Mouse (Mus musculus) neural tube, embryonic 15.5 days (tissue): ENCODE measurements at regions not wholly inside any gene's neighbourhood (a gene's known extent, or its start where the extent isn't known, plus 50 kb on each side); places are given as distances from the start of the nearest gene placed in this dataset.
"Not testable (repeated sequence)": the region's sequence is repeated elsewhere in the genome, so short reads cannot be mapped to it uniquely, and the experiment has no call there.

Source experiments
- ATAC-seq: fragments of 200-750 bp; cut with Nextera tagmentation; 2 replicates; pipeline ENCODE4 v1.8.0; 2017; ENCODE audit warnings: mild to moderate bottlenecking, moderate TSS enrichment, moderate library complexity; ENCODE audit not compliant: low FRiP score
- H3K27ac ChIP-seq: fragments of 300-500 bp; sonication (generic); replicated peaks from 2 replicates; pipeline ENCODE4 v1.5.1; 2015; ENCODE audit warnings: mild to moderate bottlenecking, inconsistent platforms
- H3K27me3 ChIP-seq: fragments of 300-500 bp; sonication (generic); replicated peaks from 2 replicates; pipeline ENCODE4 v1.6.1; 2015; ENCODE audit warnings: inconsistent platforms
- H3K36me3 ChIP-seq: fragments of 300-500 bp; sonication (generic); 2 replicates; pipeline ENCODE4 v1.6.1; 2015; ENCODE audit warnings: inconsistent platforms
- H3K4me1 ChIP-seq: fragments of 300-500 bp; sonication (generic); 2 replicates; pipeline ENCODE4 v1.6.1; 2015; ENCODE audit warnings: inconsistent platforms
- H3K4me2 ChIP-seq: fragments of 300-500 bp; sonication (generic); 2 replicates; pipeline ENCODE4 v1.6.1; 2015; ENCODE audit warnings: inconsistent platforms, mild to moderate bottlenecking, moderate library complexity
- H3K4me3 ChIP-seq: fragments of 300-500 bp; sonication (generic); replicated peaks from 2 replicates; pipeline ENCODE4 v1.5.1; 2015; ENCODE audit warnings: mild to moderate bottlenecking, inconsistent platforms
- H3K9ac ChIP-seq: fragments of 300-500 bp; sonication (generic); replicated peaks from 2 replicates; pipeline ENCODE4 v1.6.1; 2015; ENCODE audit warnings: mild to moderate bottlenecking, inconsistent platforms
- H3K9me3 ChIP-seq: fragments of 300-500 bp; sonication (generic); replicated peaks from 2 replicates; pipeline ENCODE4 v1.6.1; 2016; ENCODE audit warnings: inconsistent platforms
- WGBS: fragments of 180-500 bp; shearing (Covaris S2); methylation state at CpG from one replicate; pipeline ENCODE4 v1.1.7; 2015; ENCODE audit warnings: mixed read lengths; 5-methylcytosine and 5-hydroxymethylcytosine counted together

- ATAC-seq: no peak
- Histone ChIP-seq H3K4me2 (no peak overlapping the region), H3K9me3 (no peaks in the 10 kb centered on the region), H3K4me3 (no peak overlapping the region), H3K9ac (no peak overlapping the region), H3K36me3 (no peaks in the 10 kb centered on the region), H3K27me3 (no peaks in the 10 kb centered on the region), H3K27ac (no peak overlapping the region), H3K4me1 (no peaks in the 10 kb centered on the region)
- WGBS: 86% methylated on average over 2 of the region's 2 CpGs
Measured at GRCm38 (mm10) chr4:21464456-21464855, 221.3 kb downstream of the Prdm13 start.

GRCm38 (mm10) chr4:21441274-21441673 is 244.5 kb downstream of the Prdm13 start:
- no peak for ATAC-seq
- Histone ChIP-seq H3K9ac (no peak overlapping the region), H3K9me3 (no peaks in the 10 kb centered on the region), H3K36me3 (no peaks in the 10 kb centered on the region), H3K4me2 (no peak overlapping the region), H3K4me1 (no peaks in the 10 kb centered on the region), H3K27ac (no peak overlapping the region), H3K4me3 (no peak overlapping the region), H3K27me3 (no peaks in the 10 kb centered on the region)

GRCm38 (mm10) chr4:21436710-21437109 is 249.1 kb downstream of the Prdm13 start:
- no peak overlapping the region for H3K9ac ChIP-seq
- ATAC-seq: peak; percentile 65; the same call in 1 of the 2 replicates
- no peaks in the 10 kb centered on the region for H3K27me3 ChIP-seq
- WGBS: 19% methylated on average over 2 of the region's 2 CpGs
- H3K4me2 ChIP-seq: no peak overlapping the region
- no peak overlapping the region for H3K4me3 ChIP-seq
- H3K4me1 ChIP-seq: no peaks in the 10 kb centered on the region
- H3K36me3 ChIP-seq: no peaks in the 10 kb centered on the region
- H3K27ac ChIP-seq: no peak overlapping the region
- no peaks in the 10 kb centered on the region for H3K9me3 ChIP-seq

GRCm38 (mm10) chr4:21407850-21408249 is 277.9 kb downstream of the Prdm13 start:
- no peak overlapping the region for H3K9ac ChIP-seq
- H3K4me1 ChIP-seq: no peaks in the 10 kb centered on the region
- H3K4me3 ChIP-seq: no peak overlapping the region
- no peaks in the 10 kb centered on the region for H3K36me3 ChIP-seq
- no peaks in the 10 kb centered on the region for H3K9me3 ChIP-seq
- H3K27ac ChIP-seq: no peak overlapping the region
- no peak for ATAC-seq
- H3K27me3 ChIP-seq: no peaks in the 10 kb centered on the region
- H3K4me2 ChIP-seq: no peak overlapping the region

GRCm38 (mm10) chr4:21369314-21369713 is 316.4 kb downstream of the Prdm13 start:
- Histone ChIP-seq H3K27me3 (no peaks in the 10 kb centered on the region), H3K4me1 (no peaks in the 10 kb centered on the region), H3K4me2 (no peak overlapping the region), H3K9me3 (no peaks in the 10 kb centered on the region), H3K4me3 (no peak overlapping the region), H3K36me3 (no peaks in the 10 kb centered on the region), H3K9ac (no peak overlapping the region), H3K27ac (no peak overlapping the region)
- WGBS: 97% methylated on average over 1 of the region's 1 CpGs
- no peak for ATAC-seq

GRCm38 (mm10) chr4:21368234-21369021 is 317.3 kb downstream of the Prdm13 start:
- no peaks in the 10 kb centered on the region for H3K27me3 ChIP-seq
- H3K4me2 ChIP-seq: no peak overlapping the region
- no peaks in the 10 kb centered on the region for H3K9me3 ChIP-seq
- 67% methylated on average over 11 of the region's 11 CpGs for WGBS
- H3K36me3 ChIP-seq: no peaks in the 10 kb centered on the region
- H3K9ac ChIP-seq: no peak overlapping the region
- H3K27ac ChIP-seq: no peak overlapping the region
- H3K4me3 ChIP-seq: no peak overlapping the region
- H3K4me1 ChIP-seq: no peaks in the 10 kb centered on the region
- ATAC-seq: peak; percentile 59; the same call in 1 of the 2 replicates

- 45% methylated on average over 1 of the region's 1 CpGs for WGBS
- H3K27me3 ChIP-seq: no peaks in the 10 kb centered on the region
Measured at GRCm38 (mm10) chr4:21321769-21322168, 364.0 kb downstream of the Prdm13 start.

GRCm38 (mm10) chr4:21309239-21309638 is 376.5 kb downstream of the Prdm13 start:
- not testable (repeated sequence) for H3K9ac ChIP-seq, H3K4me3 ChIP-seq, H3K4me2 ChIP-seq, H3K36me3 ChIP-seq, H3K27me3 ChIP-seq, ATAC-seq, H3K4me1 ChIP-seq, H3K27ac ChIP-seq, H3K9me3 ChIP-seq
- WGBS: 55% methylated on average over 2 of the region's 2 CpGs

More at GRCm38 (mm10) chr4:21321769-21322168, 364.0 kb downstream of the Prdm13 start:
- H3K4me2 ChIP-seq: no peak overlapping the region
- no peaks in the 10 kb centered on the region for H3K4me1 ChIP-seq
- ATAC-seq: no peak
- H3K27ac ChIP-seq: no peak overlapping the region
- H3K9me3 ChIP-seq: no peaks in the 10 kb centered on the region
- no peak overlapping the region for H3K4me3 ChIP-seq
- H3K9ac ChIP-seq: no peak overlapping the region
- H3K36me3 ChIP-seq: no peaks in the 10 kb centered on the region

GRCm38 (mm10) chr4:21307476-21308011 is 378.2 kb downstream of the Prdm13 start:
- Histone ChIP-seq H3K4me2 (no peak overlapping the region), H3K27me3 (no peaks in the 10 kb centered on the region), H3K4me1 (no peaks in the 10 kb centered on the region), H3K36me3 (no peaks in the 10 kb centered on the region), H3K27ac (no peak overlapping the region), H3K9ac (no peak overlapping the region), H3K9me3 (no peaks in the 10 kb centered on the region), H3K4me3 (no peak overlapping the region)
- WGBS: 72% methylated on average over 3 of the region's 3 CpGs
- no peak for ATAC-seq

GRCm38 (mm10) chr4:21300141-21300540 is 385.6 kb downstream of the Prdm13 start:
- H3K9ac ChIP-seq: no peak overlapping the region
- no peak overlapping the region for H3K4me3 ChIP-seq
- no peaks in the 10 kb centered on the region for H3K27me3 ChIP-seq
- ATAC-seq: no peak
- no peaks in the 10 kb centered on the region for H3K9me3 ChIP-seq
- H3K4me1 ChIP-seq: no peaks in the 10 kb centered on the region
- no peak overlapping the region for H3K27ac ChIP-seq
- no peaks in the 10 kb centered on the region for H3K36me3 ChIP-seq
- H3K4me2 ChIP-seq: no peak overlapping the region

- Histone ChIP-seq H3K4me1 (no peaks in the 10 kb centered on the region), H3K9me3 (no peaks in the 10 kb centered on the region), H3K27ac (no peak overlapping the region), H3K36me3 (no peaks in the 10 kb centered on the region), H3K27me3 (no peaks in the 10 kb centered on the region), H3K4me2 (no peak overlapping the region), H3K9ac (no peak overlapping the region), H3K4me3 (no peak overlapping the region)
- 30% methylated on average over 2 of the region's 2 CpGs for WGBS
- ATAC-seq: no peak
Measured at GRCm38 (mm10) chr4:21267302-21267701, 418.5 kb downstream of the Prdm13 start.

GRCm38 (mm10) chr4:21266886-21267285 is 418.9 kb downstream of the Prdm13 start:
- ATAC-seq: no peak
- no peaks in the 10 kb centered on the region for H3K27me3 ChIP-seq
- no peak overlapping the region for H3K4me2 ChIP-seq
- no peak overlapping the region for H3K27ac ChIP-seq
- no peaks in the 10 kb centered on the region for H3K9me3 ChIP-seq
- H3K36me3 ChIP-seq: no peaks in the 10 kb centered on the region
- no peak overlapping the region for H3K9ac ChIP-seq
- no peaks in the 10 kb centered on the region for H3K4me1 ChIP-seq
- no peak overlapping the region for H3K4me3 ChIP-seq
